Mouse (Mus musculus) MEL (cell line): Measurements from ENCODE around the gene Ift52.

Experiments used
- CHD2 ChIP-seq: IDR thresholded peaks from 2 replicates; pipeline ENCODE4 v1.6.1; 2011; ENCODE audit warnings: low read length, improper control_type of control experiment
- CTCF ChIP-seq, 3 experiments: IDR thresholded peaks in 2 of 3; conservative IDR thresholded peaks in 1 of 3; 2 replicates each; pipeline ENCODE4 v1.5.1; 2011 to 2012; ENCODE audit warnings: low read length in 3 of 3, low read depth in 2 of 3, mild to moderate bottlenecking in 2 of 3, improper control_type of control experiment in 1 of 3, inconsistent platforms in 1 of 3, mixed read lengths in 1 of 3, moderate library complexity in 1 of 3; ENCODE audit not compliant: control insufficient read depth in 1 of 3, insufficient read depth in 1 of 3, poor library complexity in 1 of 3, severe bottlenecking in 1 of 3
- ETS1 ChIP-seq: IDR thresholded peaks from 2 replicates; pipeline ENCODE4 v1.6.1; 2012; ENCODE audit warnings: low read depth, mild to moderate bottlenecking, inconsistent platforms, low read length, improper control_type of control experiment, moderate library complexity
- GATA1 ChIP-seq: IDR thresholded peaks from 2 replicates; pipeline ENCODE4 v1.6.1; 2011; ENCODE audit warnings: low read depth, low read length, improper control_type of control experiment
- MYB ChIP-seq: IDR thresholded peaks from 2 replicates; pipeline ENCODE4 v1.6.1; 2011; ENCODE audit warnings: mild to moderate bottlenecking, low read depth, low read length, improper control_type of control experiment
- POLR2A ChIP-seq, 2 experiments: IDR thresholded peaks; 2 replicates each; pipeline ENCODE4 v1.6.1; 2011 to 2012; ENCODE audit warnings: low read length in 2 of 2, mild to moderate bottlenecking in 2 of 2, control low read depth in 1 of 2, improper control_type of control experiment in 1 of 2, low read depth in 1 of 2, moderate library complexity in 1 of 2; ENCODE audit not compliant: control insufficient read depth in 1 of 2, insufficient read depth in 1 of 2, poor library complexity in 1 of 2
- RCOR1 ChIP-seq: IDR thresholded peaks from 2 replicates; pipeline ENCODE4 v1.6.1; 2012; ENCODE audit warnings: low read depth, mild to moderate bottlenecking, inconsistent platforms, low read length, improper control_type of control experiment

DNA sequence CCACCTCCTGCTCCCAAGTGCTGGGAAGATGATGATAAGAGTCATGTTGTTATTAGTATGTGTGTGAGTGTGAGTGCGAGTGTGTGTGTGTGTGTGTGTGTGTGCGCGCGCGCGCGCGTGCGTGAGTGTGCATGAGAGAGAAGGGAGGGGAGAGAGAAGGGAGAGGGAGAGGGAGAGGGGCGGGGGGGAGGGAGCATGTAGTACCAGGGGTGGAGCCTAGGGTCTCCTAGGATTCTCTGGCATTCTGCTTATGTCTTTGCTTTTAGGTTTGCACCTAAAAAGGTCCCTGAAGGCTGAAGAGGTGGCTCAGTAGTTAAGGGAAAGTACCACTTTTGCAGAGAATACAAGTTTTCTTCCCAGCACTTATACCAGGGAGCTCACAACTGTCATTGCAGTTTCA lies 77.8 kb downstream of the Ift52 start:
- no peak for TF ChIP-seq CHD2
- no peak for TF ChIP-seq CTCF (IDR thresholded peaks at IDR 0.05 in 2 of 3, conservative IDR thresholded peaks at IDR 0.05 in 1 of 3; ENCODE audit: control insufficient read depth in 1 of 3, insufficient read depth in 1 of 3, low read depth in 2 of 3, low read length in 3 of 3, poor library complexity in 1 of 3, severe bottlenecking in 1 of 3)
- TF ChIP-seq RCOR1 = no peak
- TF ChIP-seq ETS1 = no peak
- no peak for TF ChIP-seq MYB
- no peak for TF ChIP-seq POLR2A (IDR thresholded peaks at IDR 0.05; ENCODE audit: control insufficient read depth in 1 of 2, insufficient read depth in 1 of 2, low read depth in 1 of 2, low read length in 2 of 2, poor library complexity in 1 of 2)
- TF ChIP-seq GATA1 = no peak
